Mouse (Mus musculus) cerebellum, adult (tissue): Measurements from ENCODE around the gene Mcub.
A peak's percentile ranks its signal among the peaks of the same experiment; 100 is the strongest.

Experiments
- ATAC-seq: cut with Nextera tagmentation; 2 replicates; pipeline ENCODE4 v1.9.2; 2017; ENCODE audit warnings: mild to moderate bottlenecking, moderate library complexity, mixed read lengths; ENCODE audit not compliant: insufficient number of reproducible peaks, low FRiP score, low TSS enrichment

Gene Mcub

GRCm38 (mm10) chr3:129901271-129901809 lies 68.7 kb downstream of the Mcub start, which contains the start of gene Casp6:
Gene Casp6 (plus strand): TSS chr3:129901425.
- peak; percentile 78 for ATAC-seq

- no peak for ATAC-seq
Measured at GRCm38 (mm10) chr3:129898886-129899285, 71.1 kb downstream of the Mcub start.

- ATAC-seq: no peak
Measured at GRCm38 (mm10) chr3:129896591-129896990, 73.4 kb downstream of the Mcub start.

GRCm38 (mm10) chr3:129893143-129893542 lies 76.9 kb downstream of the Mcub start:
- no peak for ATAC-seq

- no peak for ATAC-seq
Measured at GRCm38 (mm10) chr3:129892003-129892402, 78.0 kb downstream of the Mcub start.

- ATAC-seq: no peak
Measured at GRCm38 (mm10) chr3:129887779-129888517, 82.1 kb downstream of the Mcub start.

- no peak for ATAC-seq
Measured at GRCm38 (mm10) chr3:129886430-129886829, 83.6 kb downstream of the Mcub start.

GRCm38 (mm10) chr3:129885577-129885976 lies 84.4 kb downstream of the Mcub start:
- no peak for ATAC-seq

GRCm38 (mm10) chr3:129880925-129881593 lies 88.9 kb downstream of the Mcub start:
- no peak for ATAC-seq

- ATAC-seq: no peak
Measured at GRCm38 (mm10) chr3:129879913-129880312, 90.1 kb downstream of the Mcub start.

GRCm38 (mm10) chr3:129879131-129879757 lies 90.8 kb downstream of the Mcub start:
- ATAC-seq: no peak

- ATAC-seq: peak; percentile 86
Measured at GRCm38 (mm10) chr3:129878405-129879021, 91.5 kb downstream of the Mcub start, which contains the start of gene Pla2g12a. Gene Pla2g12a (plus strand): TSS chr3:129878606.

GRCm38 (mm10) chr3:129877327-129877726 lies 92.7 kb downstream of the Mcub start:
- no peak for ATAC-seq
